Mouse (Mus musculus): Measurements from ENCODE around the gene Prrt3.
A peak's percentile ranks its signal among the peaks of the same experiment; 100 is the strongest.

Gene Prrt3

DNA sequence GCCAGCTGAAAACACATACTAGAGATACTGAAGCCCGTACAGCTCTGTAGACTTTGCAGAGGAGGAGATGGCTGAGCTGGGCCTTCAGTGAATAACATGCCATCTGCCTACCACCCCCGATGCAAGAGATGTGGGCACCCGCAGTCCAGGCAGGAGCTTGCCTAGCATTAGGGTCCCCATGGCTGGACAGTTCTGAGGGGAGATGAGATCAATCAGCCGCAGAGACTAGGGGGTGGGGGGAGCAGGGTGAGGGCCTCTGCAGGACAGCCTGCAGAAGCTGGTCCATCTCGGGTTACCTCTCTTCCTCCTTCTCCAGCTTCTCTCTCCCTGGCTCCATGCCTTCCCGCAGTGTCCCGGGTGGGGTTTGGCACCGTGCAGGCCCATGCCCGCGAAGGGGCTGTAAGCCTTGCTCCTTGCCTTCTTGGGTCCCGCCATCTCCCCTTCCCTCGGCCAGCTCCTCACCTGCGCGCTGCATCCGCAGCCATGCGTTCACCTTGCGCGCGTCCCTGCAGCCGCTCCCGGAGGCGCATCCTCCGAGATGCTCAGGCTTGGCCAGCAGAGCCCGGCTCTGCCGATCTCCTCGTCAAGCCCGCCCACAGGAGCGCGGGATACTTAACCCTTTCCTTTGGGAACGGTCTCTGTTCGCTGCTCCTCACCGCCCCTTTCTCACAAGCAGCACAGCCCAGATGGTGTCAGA lies at the start of gene Prrt3:
TSS of gene Prrt3 (minus strand) at position 544 of the 697 bp plus-strand sequence.
- DNase-seq, result peak; percentile 81 to 83

- no peak for DNase-seq
Observed at GRCm38 (mm10) chr6:113543906-113544481, 42.3 kb upstream of the Prrt3 start.

- DNase-seq, result no peak
Observed at GRCm38 (mm10) chr6:113541610-113542009, 39.9 kb upstream of the Prrt3 start.

DNA sequence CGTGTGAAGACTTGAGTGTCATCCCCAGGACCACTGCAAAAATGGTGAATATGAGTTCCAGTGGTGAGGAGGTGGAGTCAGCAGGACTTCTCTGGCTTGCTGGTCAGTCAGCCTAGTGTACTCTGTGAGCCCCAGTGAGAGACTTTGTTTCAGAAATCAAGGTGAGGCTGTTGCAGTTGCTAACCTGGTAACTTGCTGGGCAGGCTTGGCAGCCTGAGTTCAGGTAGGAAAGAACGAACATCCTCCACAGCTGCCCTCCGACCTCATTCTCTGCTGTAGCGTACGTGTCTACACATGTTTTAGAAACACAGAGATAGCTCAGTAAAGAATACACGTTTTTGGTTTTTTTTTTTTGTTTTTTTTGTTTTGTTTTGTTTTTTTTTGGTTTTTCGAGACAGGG lies 33.2 kb upstream of the Prrt3 start:
- no peak for DNase-seq

- no peak for DNase-seq
Observed at GRCm38 (mm10) chr6:113531840-113532404, 30.2 kb upstream of the Prrt3 start.

DNA sequence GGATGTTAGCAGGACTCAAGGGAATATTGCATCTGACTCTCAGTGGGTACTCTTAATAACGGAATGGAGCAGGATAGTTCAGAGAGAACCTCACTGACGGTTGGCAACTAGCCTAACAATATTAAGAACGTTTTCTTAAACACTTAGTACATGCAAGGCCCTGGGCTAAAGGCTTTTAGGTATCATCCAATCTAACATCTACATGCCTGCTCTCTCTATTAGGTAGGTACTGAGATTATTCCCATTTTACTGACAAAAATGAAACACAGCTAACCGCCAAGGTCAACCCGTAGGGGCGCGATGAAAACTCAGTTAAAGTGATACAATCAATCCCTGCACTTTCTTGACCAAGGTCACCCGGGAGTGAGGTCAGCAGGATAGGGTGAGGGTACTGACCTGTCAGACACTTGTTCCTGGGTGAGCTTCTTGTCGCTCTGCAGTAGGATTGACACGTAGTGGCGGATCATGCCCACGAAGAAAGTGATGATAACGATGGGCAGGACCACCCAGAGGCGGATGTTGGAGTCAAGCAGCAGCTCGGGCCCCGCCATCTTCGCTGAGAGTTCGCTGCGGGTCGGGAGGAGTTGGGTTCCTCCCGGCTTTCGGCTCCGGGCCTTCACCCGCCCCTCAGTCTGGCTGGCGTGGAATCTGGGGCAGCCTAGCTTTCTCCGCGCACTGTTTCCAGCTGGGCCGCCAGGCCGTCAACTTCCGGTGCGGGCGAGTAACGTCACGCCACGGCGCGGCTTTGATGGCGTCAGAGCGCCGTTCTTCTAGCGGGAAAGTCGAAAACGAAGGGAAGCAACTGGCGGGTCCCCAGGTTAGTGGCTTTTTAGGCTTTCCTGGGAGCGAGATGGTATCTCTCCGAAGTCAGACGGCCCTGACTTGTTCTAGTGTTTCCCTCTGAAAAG lies 29.5 kb upstream of the Prrt3 start, which contains the start of the genes Emc3 and Fancd2:
TSS of gene Emc3 (minus strand) at position 721 of the 908 bp plus-strand sequence.
TSS of gene Fancd2 (plus strand) at position 751 of the 908 bp plus-strand sequence.
- DNase-seq, result peak; percentile 93 to 95

- DNase-seq, result no peak
Observed at GRCm38 (mm10) chr6:113523420-113523819, 21.7 kb upstream of the Prrt3 start.

- no peak for DNase-seq
Observed at GRCm38 (mm10) chr6:113522310-113522709, 20.6 kb upstream of the Prrt3 start.

DNA sequence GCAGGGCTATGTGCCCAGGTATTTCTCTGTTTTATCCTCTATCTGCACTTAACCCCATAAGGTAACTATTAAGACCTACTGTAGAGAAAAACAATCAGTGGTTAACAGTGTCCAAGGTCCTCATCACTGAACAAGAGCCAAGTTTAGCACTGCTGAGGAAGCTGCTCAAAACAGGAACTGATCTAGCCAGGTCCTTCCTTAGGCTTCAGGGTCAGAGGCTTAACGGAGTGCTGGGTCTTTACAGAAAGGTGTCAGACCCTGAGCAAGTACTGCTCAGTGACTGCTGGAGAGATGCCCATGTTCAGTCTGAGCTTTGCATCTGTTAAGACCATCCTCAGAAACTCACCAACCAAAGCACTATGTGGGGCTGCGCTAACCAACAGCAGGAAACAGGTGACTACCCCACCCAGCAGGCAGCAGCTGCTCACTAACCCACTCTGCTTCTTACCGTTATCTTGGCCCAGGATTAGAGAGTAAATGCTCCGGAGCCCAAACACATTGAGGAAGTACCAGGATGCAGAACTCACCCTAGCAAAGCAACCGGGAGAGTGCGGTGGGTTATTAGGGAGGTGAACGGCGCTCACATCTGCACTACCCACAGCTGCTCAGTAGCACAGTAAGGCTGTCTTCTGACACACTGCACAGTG lies 15.8 kb upstream of the Prrt3 start:
- DNase-seq, result no peak

DNA sequence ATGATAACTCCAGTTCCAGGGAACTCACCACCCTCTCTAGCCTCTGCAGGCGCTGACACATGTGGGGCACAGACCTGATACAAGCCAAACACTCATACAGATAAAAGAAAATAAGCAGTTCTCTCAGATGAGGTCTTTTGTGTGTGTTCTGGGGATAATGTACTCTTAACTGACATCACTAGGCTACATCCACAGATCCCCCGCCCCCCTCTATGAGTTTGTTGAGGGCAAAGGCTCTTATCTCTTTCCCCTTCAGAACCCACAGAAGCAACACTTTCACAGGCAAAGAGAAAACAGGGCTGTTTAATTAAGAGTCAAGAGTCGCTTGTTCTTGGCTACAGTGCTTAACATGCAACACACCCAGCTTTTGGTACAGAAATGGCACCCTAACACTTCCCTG lies 12.9 kb upstream of the Prrt3 start:
- DNase-seq, result no peak

GRCm38 (mm10) chr6:113513944-113514343 lies 12.2 kb upstream of the Prrt3 start:
- no peak for DNase-seq

- peak; percentile 70 to 79 for DNase-seq
Observed at GRCm38 (mm10) chr6:113508947-113509280, 7.2 kb upstream of the Prrt3 start.

- no peak for DNase-seq
Observed at GRCm38 (mm10) chr6:113508272-113508946, 6.7 kb upstream of the Prrt3 start.

DNA sequence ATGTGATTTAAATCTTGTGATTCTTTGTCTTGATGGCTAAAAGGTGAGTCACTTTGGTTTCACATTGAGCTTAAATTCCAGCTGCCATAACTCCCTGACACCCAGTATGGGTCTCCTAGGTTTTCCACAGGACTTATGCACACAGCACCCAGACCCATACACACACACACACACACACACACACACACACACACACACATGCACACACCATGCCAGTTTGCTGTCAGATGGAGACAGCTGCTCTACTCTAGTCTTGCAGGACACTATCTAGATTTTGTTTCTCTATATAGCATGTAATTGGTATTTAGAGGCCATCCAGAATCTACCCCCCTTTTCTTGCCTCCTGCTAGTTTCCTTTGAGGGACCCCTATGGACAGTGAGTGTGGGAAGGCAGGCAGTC lies 5.4 kb upstream of the Prrt3 start:
- no peak for DNase-seq

DNA sequence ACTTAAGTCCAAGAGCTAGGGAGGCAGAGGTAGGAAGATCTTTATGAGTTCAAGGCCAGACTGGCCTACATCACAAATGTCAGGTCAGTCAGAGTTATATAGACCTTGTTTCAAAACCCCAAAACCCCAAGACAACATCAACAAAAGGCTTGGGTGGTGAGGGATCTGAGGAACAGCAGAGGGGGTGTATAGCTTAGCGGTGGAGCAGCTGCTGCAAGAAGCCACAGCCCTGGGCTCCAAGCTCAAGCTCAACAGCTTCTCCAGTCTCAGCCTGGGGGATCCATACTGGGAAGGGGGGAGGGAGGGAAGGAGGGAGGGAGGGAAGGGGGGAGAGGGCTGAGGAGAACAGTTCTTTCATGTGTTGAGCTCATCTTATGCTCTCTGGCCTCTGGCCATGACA lies 4.0 kb upstream of the Prrt3 start:
- no peak for DNase-seq

DNA sequence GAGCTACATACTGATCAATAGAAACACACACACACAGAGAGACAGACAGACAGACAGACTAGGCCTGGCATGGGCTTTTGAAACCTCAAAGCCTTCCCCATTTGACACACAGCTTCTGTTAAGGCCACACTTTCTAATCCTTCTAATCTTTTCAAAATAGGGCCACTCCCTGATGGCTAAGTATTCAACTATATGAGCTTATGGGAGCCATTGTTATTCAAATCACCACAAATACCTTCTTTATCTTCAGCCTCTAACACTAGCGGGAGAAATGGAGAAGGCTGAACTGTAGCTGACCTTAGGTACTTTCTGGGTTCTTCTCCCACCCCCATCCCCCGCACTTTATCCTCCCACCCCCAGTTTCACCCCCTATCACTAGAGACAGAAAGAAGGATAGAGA lies 1.1 kb upstream of the Prrt3 start:
- no peak for DNase-seq

DNA sequence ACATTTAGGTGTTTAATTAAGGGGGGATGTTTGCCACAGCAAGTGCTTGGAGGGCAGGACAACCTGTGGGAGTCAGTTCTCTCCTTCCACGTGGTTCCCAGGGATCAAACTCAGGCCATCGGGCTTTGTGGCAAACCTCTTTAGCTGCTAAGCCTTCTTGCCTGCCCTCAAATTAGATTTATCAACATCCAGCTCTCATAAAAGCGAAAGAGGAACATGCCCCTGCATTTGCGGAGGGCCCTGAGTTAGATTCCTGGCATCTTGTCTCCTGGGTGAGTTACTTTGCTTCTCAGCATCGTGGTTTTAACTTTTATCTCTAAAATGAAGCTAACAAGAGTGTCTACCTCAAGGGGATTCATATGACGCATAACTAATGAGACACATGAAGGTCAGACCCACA lies 2.4 kb downstream of the Prrt3 start:
- DNase-seq, result no peak

DNA sequence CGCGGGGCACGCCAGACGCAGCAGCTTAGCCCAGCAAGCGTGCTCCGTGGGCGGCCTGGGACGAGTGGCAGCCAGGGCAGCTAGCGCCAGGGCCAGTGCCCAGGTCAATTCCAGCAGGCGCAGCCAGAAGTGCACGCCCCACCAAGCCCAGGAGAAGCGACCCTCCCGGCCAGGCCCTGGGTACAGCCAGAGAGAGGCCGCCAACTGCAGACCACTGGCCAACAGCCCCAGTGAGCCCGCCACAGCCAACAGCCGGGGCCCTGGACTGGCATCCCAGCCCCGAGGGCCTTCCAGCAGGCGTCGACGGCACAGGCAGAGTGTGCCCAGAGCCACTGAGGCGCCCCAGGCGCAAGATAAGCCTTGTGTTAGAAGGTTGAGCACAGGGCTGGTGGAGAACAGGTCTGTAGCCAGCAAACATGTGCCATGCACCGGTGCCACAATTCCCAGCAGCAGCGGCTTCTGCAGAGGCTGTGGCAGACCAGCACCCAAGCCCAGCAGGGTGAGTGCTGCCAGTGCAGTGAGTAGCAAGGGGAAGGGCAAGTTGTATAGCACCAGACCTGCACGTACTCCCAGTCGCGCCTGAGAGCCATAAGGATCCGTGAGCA lies 6.6 kb downstream of the Prrt3 start:
- DNase-seq, result no peak

DNA sequence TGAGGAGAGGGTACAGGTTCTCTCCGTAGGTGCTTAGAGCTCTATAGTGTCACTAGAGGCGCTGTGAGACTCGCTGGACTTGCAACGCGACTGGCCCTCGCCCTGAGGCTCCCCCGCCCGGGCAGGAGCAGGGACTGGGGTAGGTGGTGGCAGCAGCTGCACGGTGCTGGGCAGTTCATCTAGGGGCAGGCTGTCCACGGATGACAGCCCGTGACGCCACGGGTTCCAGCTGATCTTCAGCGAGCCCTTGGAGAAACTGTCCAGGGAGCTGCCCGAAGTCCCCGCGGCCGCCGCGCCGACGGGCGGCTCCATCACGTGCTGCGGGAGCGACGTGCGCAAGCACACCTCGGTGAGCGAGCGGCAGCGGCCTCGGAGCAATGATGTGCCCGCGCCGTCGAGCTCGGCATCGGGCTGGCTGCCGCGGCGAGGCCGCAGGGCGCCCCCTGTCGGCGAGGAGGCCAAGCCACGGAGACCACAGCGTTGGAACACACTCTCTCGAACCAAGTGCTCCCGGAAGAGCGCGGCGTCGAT lies 7.4 kb downstream of the Prrt3 start:
- peak; percentile 58 to 70 for DNase-seq

DNA sequence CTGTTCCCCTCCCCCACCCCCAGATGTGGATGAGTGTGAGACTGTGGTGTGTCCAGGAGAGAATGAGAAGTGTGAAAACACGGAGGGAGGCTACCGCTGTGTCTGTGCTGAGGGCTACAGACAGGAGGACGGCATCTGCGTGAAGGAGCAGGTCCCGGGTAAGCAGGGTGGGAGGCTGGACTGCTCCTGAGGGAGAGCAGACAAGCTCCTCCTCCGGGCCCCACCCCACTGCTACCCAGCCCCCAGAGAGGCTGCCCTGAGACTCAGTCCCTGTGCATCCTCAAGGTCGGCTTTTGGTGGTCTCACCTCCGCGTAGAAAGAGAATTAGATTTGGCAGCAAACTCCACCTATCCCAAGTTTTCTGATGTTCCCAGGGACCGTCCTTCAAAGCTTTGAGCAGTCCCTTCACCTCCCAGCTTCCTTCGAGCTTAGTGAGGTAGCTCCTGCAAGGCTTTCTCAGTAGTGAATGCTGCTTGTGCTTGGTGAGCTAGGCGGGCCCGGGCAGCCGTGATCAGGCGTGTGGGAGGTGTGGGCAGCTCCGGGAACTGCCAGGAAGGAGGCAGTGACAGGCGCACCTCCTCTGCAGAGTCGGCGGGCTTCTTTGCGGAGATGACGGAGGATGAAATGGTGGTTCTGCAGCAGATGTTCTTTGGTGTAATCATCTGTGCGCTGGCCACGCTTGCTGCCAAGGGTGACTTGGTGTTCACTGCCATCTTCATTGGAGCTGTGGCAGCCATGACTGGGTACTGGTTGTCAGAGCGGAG lies 9.4 kb downstream of the Prrt3 start:
- DNase-seq, result no peak

- DNase-seq, result peak in 1 of 2 experiments; percentile 51
Observed at GRCm38 (mm10) chr6:113489410-113489809, 12.3 kb downstream of the Prrt3 start.

Data from cerebellum, postnatal 36 days (tissue).